Mouse (Mus musculus) cerebellum, adult 2 months (tissue): Measurements from ENCODE around the gene Gsg1l.

Experiments used
- CTCF ChIP-seq: fragments of 200-500 bp; IDR thresholded peaks from 2 replicates; pipeline ENCODE4 v1.5.1; 2011; ENCODE audit warnings: low read depth, mild to moderate bottlenecking, control low read depth, low read length, moderate library complexity, borderline replicate concordance; ENCODE audit not compliant: insufficient read depth
- POLR2A ChIP-seq: fragments of 200-500 bp; IDR thresholded peaks from 2 replicates; pipeline ENCODE4 v1.6.1; 2011; ENCODE audit warnings: low read length, control low read depth, borderline replicate concordance; ENCODE audit not compliant: insufficient read depth

DNA sequence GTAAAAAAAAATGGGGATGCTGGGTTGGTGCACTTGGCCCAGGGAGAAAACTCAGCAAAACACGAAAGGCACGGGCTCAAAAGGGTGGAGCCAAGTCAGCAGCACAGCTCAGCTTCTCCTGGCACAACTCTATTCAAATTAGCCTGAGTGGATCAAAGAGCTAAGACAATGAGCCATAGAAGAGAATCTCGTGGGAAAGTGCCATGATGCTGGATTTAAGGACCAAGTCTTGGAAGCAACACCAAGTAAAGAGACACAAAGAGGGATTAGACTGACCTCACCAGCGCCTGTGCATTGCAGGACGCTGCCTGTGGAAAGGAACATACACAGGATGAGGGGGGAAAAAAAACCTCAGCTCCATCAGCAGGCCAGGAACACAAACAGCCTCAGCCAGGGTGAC is 76.9 kb downstream of the Gsg1l start:
- TF ChIP-seq CTCF: no peak
- no peak for TF ChIP-seq POLR2A
